Mouse (Mus musculus): ENCODE data around the gene Map3k1. TPM values are rescaled to one million over a fixed set of nuclear protein-coding genes. Genes with fewer than 3 reads are reported as not detected.

Map3k1 gene
- polyA plus RNA-seq, 2 experiments, result 5.9 to 13.3 TPM

- 89% methylated on average over 28 of the region's 28 CpGs for WGBS (ENCODE audit: insufficient replicate concordance)
- Histone ChIP-seq H3K4me2 (ENCODE audit: low read depth) (no peak overlapping the region), H3K27me3 (ENCODE audit: control insufficient read depth, insufficient read depth, low read length) (no peaks in the 10 kb centered on the region), H3K9me3 (ENCODE audit: control insufficient read depth, low read length) (no peaks in the 10 kb centered on the region), H3K9ac (replicated peaks) (no peak overlapping the region), H3K4me3 (ENCODE audit: insufficient read depth in 1 of 2, low read depth in 2 of 2, low read length in 2 of 2) (no peak overlapping the region), H3K36me3 (replicated peaks; ENCODE audit: control insufficient read depth, insufficient read depth, low read depth) (peaks cover 58% of the 10 kb centered on the region), H3K4me1 (replicated peaks; ENCODE audit: control insufficient read depth in 2 of 2, insufficient read depth in 2 of 2, low read length in 1 of 2) (peaks cover 25% of the 10 kb centered on the region in 2 experiments), H3K27ac (no peak overlapping the region)
- no peak for ATAC-seq (ENCODE audit: insufficient read depth)
- no peak for DNase-seq (ENCODE audit: low read depth in 3 of 3, low spot score in 3 of 3)
- no peak for TF ChIP-seq CTCF (IDR thresholded peaks at IDR 0.05; ENCODE audit: low read depth)
- TF ChIP-seq EP300 (IDR thresholded peaks at IDR 0.05; ENCODE audit: low read depth), result no peak
Measured at GRCm38 (mm10) chr13:111748301-111749062, 60.3 kb downstream of the Map3k1 start.

- DNase-seq (ENCODE audit: low read depth in 3 of 3, low spot score in 3 of 3) (peak; percentile 47 to 58 (median 52)), ATAC-seq (ENCODE audit: insufficient read depth) (peak; percentile 70)
- Histone ChIP-seq H3K4me1 (replicated peaks; ENCODE audit: control insufficient read depth in 2 of 2, insufficient read depth in 2 of 2, low read length in 1 of 2) (peaks cover 25% of the 10 kb centered on the region in 2 experiments), H3K4me3 (ENCODE audit: insufficient read depth in 1 of 2, low read depth in 2 of 2, low read length in 2 of 2) (no peak overlapping the region), H3K36me3 (replicated peaks; ENCODE audit: control insufficient read depth, insufficient read depth, low read depth) (peaks cover 43% of the 10 kb centered on the region), H3K27ac (peak overlapping the region; percentile 14), H3K4me2 (ENCODE audit: low read depth) (peak overlapping the region; percentile 39), H3K9ac (replicated peaks) (no peak overlapping the region), H3K9me3 (ENCODE audit: control insufficient read depth, low read length) (no peaks in the 10 kb centered on the region), H3K27me3 (ENCODE audit: control insufficient read depth, insufficient read depth, low read length) (no peaks in the 10 kb centered on the region)
- WGBS (ENCODE audit: insufficient replicate concordance), result 21% methylated on average over 5 of the region's 5 CpGs
- peak; percentile 78 for TF ChIP-seq EP300 (IDR thresholded peaks at IDR 0.05; ENCODE audit: low read depth)
- TF ChIP-seq CTCF (IDR thresholded peaks at IDR 0.05; ENCODE audit: low read depth), result no peak
Measured at GRCm38 (mm10) chr13:111746831-111747230, 62.0 kb downstream of the Map3k1 start.

- TF ChIP-seq CTCF (IDR thresholded peaks at IDR 0.05; ENCODE audit: low read depth) (no peak), EP300 (IDR thresholded peaks at IDR 0.05; ENCODE audit: low read depth) (no peak)
- no peak overlapping the region for H3K4me3 ChIP-seq (ENCODE audit: insufficient read depth in 1 of 2, low read depth in 2 of 2, low read length in 2 of 2)
- H3K9ac ChIP-seq (replicated peaks), result no peak overlapping the region; the same call in 1 of the 2 replicates
- H3K36me3 ChIP-seq (replicated peaks; ENCODE audit: control insufficient read depth, insufficient read depth, low read depth), result peaks cover 27% of the 10 kb centered on the region
- ATAC-seq (ENCODE audit: insufficient read depth) (no peak), DNase-seq (ENCODE audit: low read depth in 3 of 3, low spot score in 3 of 3) (no peak)
- H3K27me3 ChIP-seq (ENCODE audit: control insufficient read depth, insufficient read depth, low read length), result no peaks in the 10 kb centered on the region
- H3K4me2 ChIP-seq (ENCODE audit: low read depth), result no peak overlapping the region
- 46% methylated on average over 7 of the region's 7 CpGs for WGBS (ENCODE audit: insufficient replicate concordance)
- no peaks in the 10 kb centered on the region for H3K9me3 ChIP-seq (ENCODE audit: control insufficient read depth, low read length)
- peak overlapping the region; percentile 80 for H3K27ac ChIP-seq
- peaks cover 25% of the 10 kb centered on the region in 2 experiments for H3K4me1 ChIP-seq (replicated peaks; ENCODE audit: control insufficient read depth in 2 of 2, insufficient read depth in 2 of 2, low read length in 1 of 2)
Measured at GRCm38 (mm10) chr13:111745216-111745615, 63.6 kb downstream of the Map3k1 start.

- DNase-seq (ENCODE audit: low read depth in 3 of 3, low spot score in 3 of 3), result peak; percentile 43 to 53 (median 45)
- Histone ChIP-seq H3K27ac (peak overlapping the region; percentile 80), H3K4me1 (replicated peaks; ENCODE audit: control insufficient read depth in 2 of 2, insufficient read depth in 2 of 2, low read length in 1 of 2) (peaks cover 25% of the 10 kb centered on the region in 2 experiments), H3K4me2 (ENCODE audit: low read depth) (peak overlapping the region; percentile 55), H3K9ac (replicated peaks) (peak overlapping the region; percentile 16), H3K36me3 (replicated peaks; ENCODE audit: control insufficient read depth, insufficient read depth, low read depth) (peaks cover 19% of the 10 kb centered on the region), H3K27me3 (ENCODE audit: control insufficient read depth, insufficient read depth, low read length) (no peaks in the 10 kb centered on the region), H3K4me3 (ENCODE audit: insufficient read depth in 1 of 2, low read depth in 2 of 2, low read length in 2 of 2) (no peak overlapping the region), H3K9me3 (ENCODE audit: control insufficient read depth, low read length) (no peaks in the 10 kb centered on the region)
- 52% methylated on average over 6 of the region's 6 CpGs for WGBS (ENCODE audit: insufficient replicate concordance)
- TF ChIP-seq CTCF (IDR thresholded peaks at IDR 0.05; ENCODE audit: low read depth), result no peak
- peak; percentile 67 for TF ChIP-seq EP300 (IDR thresholded peaks at IDR 0.05; ENCODE audit: low read depth)
- ATAC-seq (ENCODE audit: insufficient read depth), result peak; percentile 83
Measured at GRCm38 (mm10) chr13:111744233-111745000, 64.4 kb downstream of the Map3k1 start.

Data from liver, embryonic 14.5 days (tissue).